Mouse (Mus musculus): ENCODE measurements around the gene Efemp2. TPM values are rescaled to one million over a fixed set of nuclear protein-coding genes. Genes with fewer than 3 reads are reported as not detected.

The Efemp2 gene
- total and polyA plus RNA-seq, 3 experiments: 10.4 to 17.7 TPM; not detected in 1

DNA sequence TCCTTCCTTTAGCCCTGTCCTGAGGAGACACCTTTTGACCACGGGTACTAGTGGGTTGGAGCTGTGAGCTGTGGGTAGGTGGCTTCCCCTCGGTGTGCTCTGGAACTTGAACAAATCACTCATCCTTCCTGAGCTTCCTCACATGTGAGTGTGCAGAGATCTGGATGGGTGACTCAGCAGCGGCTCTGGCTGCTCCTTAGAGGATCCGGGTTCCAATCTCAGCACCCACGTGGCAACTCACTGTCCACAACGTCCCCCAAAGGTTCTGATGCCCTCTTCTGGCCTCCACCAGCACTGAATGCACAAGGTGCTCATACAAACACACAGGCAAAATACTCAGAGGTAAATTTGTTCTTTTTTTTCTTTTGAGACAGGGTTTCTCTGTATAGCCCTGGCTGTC is 22.0 kb upstream of the Efemp2 start:
- DNase-seq (ENCODE audit: low read depth, low spot score): no peak
- H3K27ac ChIP-seq (ENCODE audit: control insufficient read depth, low read depth, low read length): no peak overlapping the region
- TF ChIP-seq USF1 (IDR thresholded peaks at IDR 0.05; ENCODE audit: low read depth, low read length) (no peak), GABPA (IDR thresholded peaks at IDR 0.05; ENCODE audit: low read depth, low read length) (no peak), CHD1 (IDR thresholded peaks at IDR 0.05; ENCODE audit: low read depth, low read length) (no peak), POLR2AphosphoS2 (IDR thresholded peaks at IDR 0.05; ENCODE audit: low read length) (no peak), MAX (IDR thresholded peaks at IDR 0.05; ENCODE audit: low read length) (no peak), CHD2 (IDR thresholded peaks at IDR 0.05; ENCODE audit: low read length) (no peak), ZNF384 (IDR thresholded peaks at IDR 0.05; ENCODE audit: low read depth, low read length) (no peak), MAFK (IDR thresholded peaks at IDR 0.05; ENCODE audit: borderline replicate concordance, low read depth, low read length) (no peak), BHLHE40 (IDR thresholded peaks at IDR 0.05; ENCODE audit: borderline replicate concordance, low read depth, low read length) (no peak), NELFE (IDR thresholded peaks at IDR 0.05; ENCODE audit: low read depth, low read length) (no peak), POLR2AphosphoS5 (IDR thresholded peaks at IDR 0.05; ENCODE audit: borderline replicate concordance, low read depth, low read length) (no peak)
- H3K79me2 ChIP-seq (ENCODE audit: control insufficient read depth, insufficient read depth, low read length, poor library complexity): peaks cover 16% of the 10 kb centered on the region
- peaks cover 0 to 34% of the 10 kb centered on the region in 2 experiments; a peak in 3 of 4 replicates for H3K4me1 ChIP-seq (ENCODE audit: control insufficient read depth in 1 of 2, insufficient read depth in 2 of 2, low read length in 2 of 2)
- H3K36me3 ChIP-seq (ENCODE audit: control insufficient read depth in 1 of 2, insufficient read depth in 2 of 2, low read length in 2 of 2): peaks cover 0 to 6% of the 10 kb centered on the region in 2 experiments; a peak in 2 of 4 replicates
- H3K9me3 ChIP-seq (replicated peaks; ENCODE audit: insufficient read depth, low read length): no peaks in the 10 kb centered on the region
- H3K27me3 ChIP-seq (ENCODE audit: control insufficient read depth in 1 of 2, insufficient read depth in 2 of 2, low read length in 2 of 2): no peaks in the 10 kb centered on the region
- no peak overlapping the region for H3K4me3 ChIP-seq (ENCODE audit: control insufficient read depth in 1 of 2, insufficient read depth in 1 of 2, low read depth in 2 of 2, low read length in 2 of 2)
- no peak overlapping the region for H3K9ac ChIP-seq (ENCODE audit: control insufficient read depth, low read depth, low read length, poor library complexity, severe bottlenecking)

- Histone ChIP-seq H3K4me1 (ENCODE audit: control insufficient read depth in 1 of 2, insufficient read depth in 2 of 2, low read length in 2 of 2) (peaks cover 0 to 29% of the 10 kb centered on the region in 2 experiments), H3K36me3 (ENCODE audit: control insufficient read depth in 1 of 2, insufficient read depth in 2 of 2, low read length in 2 of 2) (peaks cover 0 to 5% of the 10 kb centered on the region in 2 experiments; a peak in 2 of 4 replicates), H3K9me3 (replicated peaks; ENCODE audit: insufficient read depth, low read length) (no peaks in the 10 kb centered on the region), H3K9ac (ENCODE audit: control insufficient read depth, low read depth, low read length, poor library complexity, severe bottlenecking) (no peak overlapping the region), H3K27ac (ENCODE audit: control insufficient read depth, low read depth, low read length) (no peak overlapping the region), H3K27me3 (ENCODE audit: control insufficient read depth in 1 of 2, insufficient read depth in 2 of 2, low read length in 2 of 2) (no peaks in the 10 kb centered on the region), H3K79me2 (ENCODE audit: control insufficient read depth, insufficient read depth, low read length, poor library complexity) (peaks cover 14% of the 10 kb centered on the region), H3K4me3 (ENCODE audit: control insufficient read depth in 1 of 2, insufficient read depth in 1 of 2, low read depth in 2 of 2, low read length in 2 of 2) (no peak overlapping the region)
- TF ChIP-seq POLR2AphosphoS2 (IDR thresholded peaks at IDR 0.05; ENCODE audit: low read length) (no peak), TAL1 (IDR thresholded peaks at IDR 0.05; ENCODE audit: low read length) (no peak), SIN3A (IDR thresholded peaks at IDR 0.05; ENCODE audit: low read length) (no peak), ETS1 (IDR thresholded peaks at IDR 0.05; ENCODE audit: low read depth, low read length) (no peak), GATA1 (IDR thresholded peaks at IDR 0.05; ENCODE audit: low read depth, low read length) (no peak), TBP (IDR thresholded peaks at IDR 0.05; ENCODE audit: low read depth, low read length) (no peak), UBTF (IDR thresholded peaks at IDR 0.05; ENCODE audit: borderline replicate concordance, insufficient read depth, low read depth, low read length) (no peak), SMC3 (IDR thresholded peaks at IDR 0.05; ENCODE audit: low read depth, low read length) (no peak), ELF1 (IDR thresholded peaks at IDR 0.05; ENCODE audit: low read depth, low read length) (no peak), ZC3H11A (IDR thresholded peaks at IDR 0.05; ENCODE audit: low read depth, low read length) (no peak), RAD21 (IDR thresholded peaks at IDR 0.05; ENCODE audit: low read depth, low read length) (no peak), USF2 (IDR thresholded peaks at IDR 0.05; ENCODE audit: borderline replicate concordance in 1 of 2, insufficient read depth in 1 of 2, low read depth in 1 of 2, low read length in 2 of 2) (no peak), JUND (IDR thresholded peaks at IDR 0.05; ENCODE audit: low read depth, low read length) (no peak), ZMIZ1 (IDR thresholded peaks at IDR 0.05; ENCODE audit: low read depth, low read length) (no peak), HCFC1 (IDR thresholded peaks at IDR 0.05; ENCODE audit: low read depth, low read length) (no peak), MXI1 (IDR thresholded peaks at IDR 0.05; ENCODE audit: low read depth, low read length) (no peak), MAX (IDR thresholded peaks at IDR 0.05; ENCODE audit: low read length) (no peak), EP300 (IDR thresholded peaks at IDR 0.05; ENCODE audit: low read depth in 1 of 2, low read length in 2 of 2) (no peak), USF1 (IDR thresholded peaks at IDR 0.05; ENCODE audit: low read depth, low read length) (no peak)
- DNase-seq (ENCODE audit: low read depth, low spot score): no peak
Measured at GRCm38 (mm10) chr19:5455037-5455436, 18.7 kb upstream of the Efemp2 start.
